Mouse (Mus musculus) megakaryocyte-erythroid progenitor cell, adult 5-6 weeks (primary cell): ENCODE data around the gene Zc3hav1l. TPM values are rescaled to one million over a fixed set of nuclear protein-coding genes. Genes with fewer than 3 reads are reported as not detected.

ENCODE experiments used
- ATAC-seq: replicated peaks from 2 replicates; pipeline ENCODE4 v1.8.0; 2016; ENCODE audit warnings: mild to moderate bottlenecking, inconsistent platforms; ENCODE audit not compliant: severe bottlenecking, poor library complexity, low FRiP score, low TSS enrichment
- total RNA-seq, 2 experiments: library from RNA; stranded (forward) in 1 of 2; stranded (reverse) in 1 of 2; fragments of 200-1000, 215-1000 nt in 1 of 2; fragments of >200 nt in 1 of 2; fragmentation: Nextera tagmentation in 1 of 2; gene quantifications; 2 replicates each; pipeline ENCODE4 v1.2.3; 2014 to 2017

Gene Zc3hav1l
- total RNA-seq (2014; fragmentation: Nextera tagmentation) (6.9 and 7.3 TPM in 2 replicates), total RNA-seq (2017) (2.9 and 4.3 TPM in 2 replicates)

DNA sequence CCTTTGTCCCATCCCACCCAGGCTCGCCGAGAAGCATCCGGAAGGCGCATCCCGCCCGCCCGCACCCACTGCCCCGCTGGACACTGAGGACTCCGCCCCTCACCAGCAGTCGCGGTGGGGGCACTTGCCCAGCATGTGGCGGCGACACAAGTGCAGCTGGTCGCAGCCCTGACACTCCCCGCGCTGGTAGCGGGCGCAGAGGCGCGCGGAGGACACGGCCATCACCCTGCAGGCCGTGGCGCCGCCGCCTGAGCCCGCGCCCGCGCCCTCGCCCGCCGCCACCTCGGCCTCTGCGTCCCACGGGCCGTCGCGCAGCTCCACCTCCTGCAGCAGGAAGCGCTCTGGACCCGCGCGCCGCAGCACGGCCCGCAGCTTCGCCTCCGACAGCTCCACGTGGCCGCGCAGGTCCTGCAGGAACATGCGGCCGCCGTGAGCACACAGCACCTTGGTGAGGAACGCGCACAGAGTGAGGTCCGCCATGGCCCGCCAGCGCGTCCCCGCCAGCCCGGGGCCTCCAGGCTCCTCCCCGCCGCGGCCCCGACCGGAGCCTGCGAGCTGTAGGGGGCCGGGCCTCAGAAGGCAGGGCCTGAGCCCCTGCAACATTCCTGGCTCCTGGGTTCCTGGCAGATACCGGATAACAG is at the start of gene Zc3hav1l:
Zc3hav1l (minus strand) TSS at position 499 of the 641 bp plus-strand sequence.
- peak; percentile 86 for ATAC-seq

GRCm38 (mm10) chr6:38347875-38348274 is 48.8 kb upstream of the Zc3hav1l start:
- no peak for ATAC-seq

GRCm38 (mm10) chr6:38345796-38346195 is 46.7 kb upstream of the Zc3hav1l start:
- peak; percentile 72 for ATAC-seq

DNA sequence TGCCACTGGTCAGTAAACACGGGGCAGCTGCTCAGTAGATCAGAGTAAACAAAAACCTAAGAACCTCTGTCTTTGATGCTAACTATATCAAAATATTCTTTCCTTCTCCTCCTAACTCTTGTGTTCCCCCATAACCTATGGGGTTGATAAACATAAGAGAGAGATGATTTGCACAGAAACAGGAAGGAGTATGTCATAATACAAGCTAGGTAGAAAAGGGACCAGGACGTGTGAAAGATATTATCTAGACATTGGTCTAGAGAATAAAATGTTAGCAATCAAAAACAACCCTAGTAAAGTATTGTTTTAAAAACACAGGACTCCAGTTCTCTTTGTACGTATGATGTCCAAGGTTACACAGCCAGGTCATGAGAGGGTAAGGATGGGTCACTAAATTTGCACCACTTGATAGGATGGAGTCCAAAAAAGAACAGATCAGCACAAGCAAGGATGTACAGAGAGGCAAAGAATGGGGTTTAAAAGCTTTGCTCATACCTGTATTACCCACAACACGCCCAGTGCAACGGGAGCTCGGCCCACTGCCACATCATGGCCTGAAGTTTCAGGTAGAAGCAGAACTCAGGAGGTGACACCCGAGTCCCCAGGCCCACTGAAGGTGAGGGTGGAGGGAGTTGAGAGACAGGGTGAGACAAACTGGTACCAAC is 45.1 kb upstream of the Zc3hav1l start:
- ATAC-seq: no peak

- no peak for ATAC-seq
Measured at GRCm38 (mm10) chr6:38343581-38343980, 44.5 kb upstream of the Zc3hav1l start.

GRCm38 (mm10) chr6:38342666-38342992 is 43.6 kb upstream of the Zc3hav1l start:
- no peak for ATAC-seq

- peak; percentile 82 for ATAC-seq
Measured at GRCm38 (mm10) chr6:38341751-38342665, 42.9 kb upstream of the Zc3hav1l start.

DNA sequence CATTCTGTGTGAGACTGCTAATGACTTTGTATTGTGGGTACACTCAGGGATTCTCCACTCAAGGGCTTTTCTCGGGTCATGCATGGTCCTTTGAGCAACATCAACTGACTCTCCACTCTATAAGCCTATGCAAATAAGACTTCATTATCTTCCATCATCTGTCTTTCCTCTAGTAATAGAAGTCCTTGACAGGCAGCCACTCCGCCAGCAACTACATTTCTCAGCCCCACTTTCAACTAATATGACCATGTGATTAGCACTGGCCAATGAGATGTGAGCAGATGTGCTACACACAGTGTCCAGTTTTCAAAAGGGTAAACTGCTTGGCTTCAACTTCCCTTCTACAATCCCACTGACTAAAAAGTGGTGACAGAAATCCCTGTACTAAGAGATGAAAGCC is 40.0 kb upstream of the Zc3hav1l start:
- ATAC-seq: no peak

GRCm38 (mm10) chr6:38337951-38338350 is 38.9 kb upstream of the Zc3hav1l start:
- no peak for ATAC-seq

- no peak for ATAC-seq
Measured at GRCm38 (mm10) chr6:38337166-38337705, 38.2 kb upstream of the Zc3hav1l start.

- ATAC-seq: no peak
Measured at GRCm38 (mm10) chr6:38335264-38335663, 36.2 kb upstream of the Zc3hav1l start.

DNA sequence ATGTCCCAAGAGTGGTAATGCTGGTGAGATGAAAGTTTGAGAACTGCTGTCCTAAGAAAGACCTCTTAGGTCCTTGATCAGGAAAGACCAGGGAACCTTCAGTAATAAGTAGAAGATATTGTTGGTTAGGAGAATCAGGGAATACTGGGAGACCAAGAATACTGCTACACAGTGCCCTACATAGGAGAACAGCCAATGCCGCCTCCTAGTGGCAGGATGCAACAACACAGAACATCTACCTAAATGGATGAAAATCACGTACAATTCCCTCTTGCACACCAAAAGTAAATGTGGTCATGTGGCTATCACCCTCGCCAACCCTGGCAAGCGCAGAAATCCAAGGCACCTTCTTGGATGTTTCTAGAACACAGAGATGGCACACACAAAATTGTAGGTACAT is 27.5 kb upstream of the Zc3hav1l start:
- peak; percentile 64 for ATAC-seq

- no peak for ATAC-seq
Measured at GRCm38 (mm10) chr6:38320621-38321020, 21.6 kb upstream of the Zc3hav1l start.

GRCm38 (mm10) chr6:38316050-38316449 is 17.0 kb upstream of the Zc3hav1l start:
- no peak for ATAC-seq

DNA sequence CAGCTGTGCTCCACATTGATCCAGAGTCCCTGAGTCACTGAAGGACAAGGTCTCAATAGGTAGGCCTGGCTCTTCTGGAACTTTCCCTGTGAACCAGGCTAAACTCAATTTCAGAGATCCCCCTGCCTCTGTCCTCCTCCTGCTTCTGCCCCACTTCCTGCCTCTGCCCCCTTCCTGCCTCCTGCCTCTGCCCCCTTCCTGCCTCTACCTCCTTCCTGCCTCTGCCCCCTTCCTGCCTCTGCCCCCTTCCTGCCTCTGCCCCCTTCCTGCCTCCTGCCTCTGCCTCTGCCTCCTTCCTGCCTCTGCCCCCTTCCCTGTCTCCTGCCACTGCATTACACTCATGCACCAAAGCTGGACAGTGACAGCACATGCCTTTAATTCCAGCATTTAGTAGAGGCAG is 10.7 kb upstream of the Zc3hav1l start:
- no peak for ATAC-seq

- ATAC-seq: no peak
Measured at GRCm38 (mm10) chr6:38304981-38305380, 5.9 kb upstream of the Zc3hav1l start.

GRCm38 (mm10) chr6:38298246-38298635 is 818 bp downstream of the Zc3hav1l start:
- ATAC-seq: peak; percentile 43

GRCm38 (mm10) chr6:38297580-38298245 is 1.3 kb downstream of the Zc3hav1l start:
- ATAC-seq: no peak

DNA sequence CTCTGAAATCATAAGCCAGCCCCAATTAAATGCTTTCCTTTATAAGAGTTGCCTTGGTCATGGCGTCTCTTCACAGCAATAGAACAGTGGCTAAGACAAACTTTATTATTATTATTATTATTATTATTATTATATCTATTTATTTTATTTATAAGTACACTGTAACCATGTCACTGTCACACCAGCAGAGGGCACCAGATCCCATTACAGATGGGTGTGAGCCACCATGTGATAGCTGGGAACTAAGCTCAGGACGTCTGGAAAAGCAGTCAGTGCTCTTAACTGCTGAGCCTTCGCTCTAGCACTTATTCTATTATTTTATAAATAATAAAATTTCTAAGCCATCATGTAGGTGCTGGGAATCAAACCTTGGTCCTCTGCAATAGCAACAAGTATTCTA is 5.4 kb downstream of the Zc3hav1l start:
- ATAC-seq: no peak
